Mouse (Mus musculus) kidney, embryonic 15.5 days (tissue): Measurements from ENCODE around the gene Itsn2. TPM values are rescaled to one million over a fixed set of nuclear protein-coding genes. Genes with fewer than 3 reads are reported as not detected.
A peak's percentile ranks its signal among the peaks of the same experiment; 100 is the strongest.

Experiments
- ATAC-seq: fragments of 200-750 bp; cut with Nextera tagmentation; replicated peaks from 2 replicates; pipeline ENCODE4 v1.8.0; 2017; ENCODE audit warnings: moderate TSS enrichment; ENCODE audit not compliant: low FRiP score
- H3K27ac ChIP-seq: fragments of 300-500 bp; sonication (generic); 2 replicates; pipeline ENCODE4 v1.5.1; 2015; ENCODE audit warnings: mild to moderate bottlenecking, inconsistent platforms
- H3K27me3 ChIP-seq: fragments of 300-500 bp; sonication (generic); 2 replicates; pipeline ENCODE4 v1.6.1; 2015; ENCODE audit warnings: inconsistent platforms
- H3K36me3 ChIP-seq: fragments of 300-500 bp; sonication (generic); 2 replicates; pipeline ENCODE4 v1.6.1; 2015; ENCODE audit warnings: inconsistent platforms
- H3K4me1 ChIP-seq: fragments of 300-500 bp; sonication (generic); 2 replicates; pipeline ENCODE4 v1.6.1; 2015; ENCODE audit warnings: inconsistent platforms
- H3K4me2 ChIP-seq: fragments of 300-500 bp; sonication (generic); 2 replicates; pipeline ENCODE4 v1.6.1; 2015; ENCODE audit warnings: moderate library complexity, mild to moderate bottlenecking, inconsistent platforms
- H3K4me3 ChIP-seq: fragments of 300-500 bp; sonication (generic); replicated peaks from 2 replicates; pipeline ENCODE4 v1.5.1; 2015; ENCODE audit warnings: mild to moderate bottlenecking, inconsistent platforms
- H3K9ac ChIP-seq: fragments of 300-500 bp; sonication (generic); 2 replicates; pipeline ENCODE4 v1.6.1; 2015; ENCODE audit warnings: mild to moderate bottlenecking, inconsistent platforms
- H3K9me3 ChIP-seq: fragments of 300-500 bp; sonication (generic); replicated peaks from 2 replicates; pipeline ENCODE4 v1.6.1; 2016; ENCODE audit warnings: inconsistent platforms
- WGBS: fragments of 180-500 bp; shearing (Covaris S2); methylation state at CpG from one replicate; pipeline ENCODE4 v1.1.7; 2015; ENCODE audit warnings: mixed read lengths; 5-methylcytosine and 5-hydroxymethylcytosine counted together
- polyA plus RNA-seq: library from polyadenylated mRNA; unstranded; fragments of >200 nt; fragmentation: Nextera tagmentation; extraction: Ambion mirVana; gene quantifications from 2 replicates; pipeline ENCODE4 v1.2.1, GENCODE M21; 2015

Gene Itsn2
- polyA plus RNA-seq, 1 experiment from 2014 or later = 40.6 TPM

DNA sequence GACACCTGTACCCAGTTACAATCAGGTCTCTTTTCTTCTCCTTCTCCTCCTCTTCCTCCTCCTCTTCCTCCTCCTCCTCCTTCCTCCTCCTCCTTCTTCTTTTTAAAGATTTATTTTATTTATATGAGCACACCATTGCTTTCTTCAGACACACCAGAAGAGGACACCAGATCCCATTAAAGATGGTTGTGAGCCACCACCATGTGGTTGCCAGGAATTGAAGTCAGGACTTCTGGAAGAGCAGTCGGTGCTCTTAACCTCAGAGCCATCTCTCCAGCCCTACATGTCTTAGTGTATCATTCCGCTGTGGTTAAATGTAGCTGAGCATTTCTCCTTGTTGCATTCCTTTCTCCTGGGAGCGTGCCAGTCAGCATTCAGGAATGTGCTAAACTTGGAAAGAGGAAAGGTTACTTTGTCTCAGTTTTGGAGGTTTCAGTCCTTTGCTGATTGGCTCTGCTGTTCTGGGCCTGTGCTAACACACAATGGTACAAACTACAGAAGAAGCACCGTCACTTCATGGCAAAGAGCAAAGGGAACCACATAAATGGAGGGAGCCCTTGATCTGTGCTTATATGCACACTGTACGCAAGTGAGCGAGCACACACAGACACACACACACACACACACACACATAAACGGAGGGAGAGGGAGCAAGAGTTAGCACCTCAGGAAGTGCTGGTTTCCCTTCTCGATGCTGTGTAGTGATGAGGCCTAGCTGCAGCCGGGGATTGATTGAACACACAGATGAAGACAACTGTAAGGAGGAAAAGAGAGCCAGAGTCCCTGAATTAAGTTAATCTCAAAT is 33.8 kb upstream of the Itsn2 start:
- Histone ChIP-seq H3K27ac (no peak overlapping the region), H3K9ac (no peak overlapping the region), H3K4me3 (no peak overlapping the region), H3K9me3 (no peaks in the 10 kb centered on the region), H3K4me2 (no peak overlapping the region), H3K27me3 (no peaks in the 10 kb centered on the region), H3K4me1 (peaks cover 5% of the 10 kb centered on the region; the same call in 1 of the 2 replicates), H3K36me3 (no peaks in the 10 kb centered on the region)
- 0 out of 2 replicates have a peak, but pooled peaks have one; percentile 43 for ATAC-seq
- 71% methylated on average over 9 of the region's 9 CpGs for WGBS

DNA sequence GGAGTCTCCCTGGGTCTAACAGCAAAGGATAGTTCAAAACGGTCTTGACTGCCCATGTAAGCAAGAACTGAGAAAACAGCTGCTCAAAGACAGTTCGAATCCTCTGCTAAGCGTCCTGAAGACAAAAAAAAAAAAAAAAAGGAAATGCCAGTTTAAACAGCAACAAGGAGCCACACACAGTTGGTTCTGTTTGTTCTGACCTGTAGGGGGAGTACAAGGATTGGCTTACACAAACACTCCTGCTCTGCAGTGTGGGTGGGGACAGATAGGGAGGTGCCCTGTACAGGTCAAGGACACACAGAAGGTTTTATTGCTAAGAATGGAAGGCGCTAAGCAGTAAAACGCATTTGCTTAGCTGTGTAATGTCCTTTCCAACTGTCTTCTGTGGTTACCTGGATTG is 20.6 kb upstream of the Itsn2 start:
- H3K4me3 ChIP-seq = no peak overlapping the region

DNA sequence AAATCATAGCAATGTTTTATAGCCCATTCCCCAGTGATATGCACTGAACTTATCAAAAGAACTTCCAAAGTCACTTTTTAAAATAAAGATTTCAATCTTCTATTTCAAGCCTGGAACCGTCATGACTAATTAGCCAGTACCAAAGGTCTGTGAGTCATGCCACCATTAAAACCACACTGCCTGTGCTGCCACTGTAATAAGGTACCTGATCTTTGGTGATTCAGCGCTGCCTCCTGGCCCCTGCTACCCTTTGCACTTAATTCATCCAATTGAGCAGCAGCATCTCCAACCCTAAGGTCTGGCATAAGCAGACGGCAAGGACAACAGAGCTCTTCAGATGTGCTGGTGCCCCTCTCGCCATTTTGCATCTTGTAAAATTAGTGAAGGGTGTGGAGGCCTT is 18.4 kb upstream of the Itsn2 start:
- no peaks in the 10 kb centered on the region for H3K9me3 ChIP-seq
- H3K27ac ChIP-seq = no peak overlapping the region
- ATAC-seq = no peak
- no peak overlapping the region for H3K4me3 ChIP-seq
- H3K9ac ChIP-seq = no peak overlapping the region
- H3K27me3 ChIP-seq = no peaks in the 10 kb centered on the region
- no peaks in the 10 kb centered on the region for H3K4me1 ChIP-seq
- no peak overlapping the region for H3K4me2 ChIP-seq
- no peaks in the 10 kb centered on the region for H3K36me3 ChIP-seq
- 76% methylated on average over 4 of the region's 4 CpGs for WGBS

More for the DNA sequence above, 20.6 kb upstream of the Itsn2 start:
- Histone ChIP-seq H3K9ac (no peak overlapping the region), H3K27me3 (no peaks in the 10 kb centered on the region), H3K9me3 (no peaks in the 10 kb centered on the region), H3K36me3 (no peaks in the 10 kb centered on the region), H3K4me1 (no peaks in the 10 kb centered on the region), H3K4me2 (no peak overlapping the region), H3K27ac (no peak overlapping the region)
- WGBS = 19% methylated on average over 5 of the region's 5 CpGs
- peak; percentile 80 for ATAC-seq

DNA sequence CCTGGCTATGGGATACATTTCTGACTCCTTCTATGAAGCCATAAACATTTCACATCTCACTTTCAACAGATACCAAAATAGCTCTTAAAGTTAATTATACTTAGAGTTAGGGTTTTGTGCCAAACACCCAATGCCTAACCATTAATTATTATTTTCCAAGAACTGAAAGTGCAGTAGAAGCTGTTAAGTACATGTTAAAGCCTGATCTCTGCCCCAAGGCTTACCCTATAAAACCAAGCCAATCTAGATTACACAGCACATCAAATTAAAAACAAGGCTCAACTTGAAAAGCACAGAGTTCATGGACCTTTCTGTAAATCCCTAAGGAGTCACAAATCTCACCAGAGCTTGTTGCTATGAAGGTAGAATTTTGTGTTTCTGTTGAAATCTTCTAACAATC is 10.1 kb upstream of the Itsn2 start:
- Histone ChIP-seq H3K9me3 (no peaks in the 10 kb centered on the region), H3K27me3 (no peaks in the 10 kb centered on the region), H3K9ac (no peak overlapping the region), H3K27ac (no peak overlapping the region), H3K4me1 (no peaks in the 10 kb centered on the region), H3K36me3 (no peaks in the 10 kb centered on the region), H3K4me2 (no peak overlapping the region), H3K4me3 (no peak overlapping the region)
- no peak for ATAC-seq

DNA sequence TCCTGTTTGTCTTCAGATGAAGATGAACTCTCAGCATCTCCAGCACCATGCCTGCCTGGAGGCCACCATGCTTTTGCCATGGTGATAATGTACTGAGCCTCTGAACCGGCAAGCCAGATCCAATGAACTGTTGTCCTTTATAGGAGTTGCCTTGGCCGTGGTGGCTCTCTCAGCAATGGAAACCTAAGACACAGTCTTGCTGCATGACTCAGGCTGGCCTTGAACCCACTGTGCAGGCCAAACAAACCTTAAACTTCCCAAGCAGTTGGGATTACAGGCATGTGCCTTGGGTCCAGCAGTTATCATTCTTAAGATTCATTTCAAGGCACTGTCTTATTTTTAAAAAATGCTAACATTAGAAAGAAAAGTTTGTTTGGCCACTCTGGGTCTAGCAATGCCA is 4.6 kb upstream of the Itsn2 start:
- H3K4me3 ChIP-seq = no peak overlapping the region
- no peaks in the 10 kb centered on the region for H3K36me3 ChIP-seq
- no peaks in the 10 kb centered on the region for H3K9me3 ChIP-seq
- no peak overlapping the region for H3K27ac ChIP-seq
- H3K9ac ChIP-seq = no peak overlapping the region
- no peaks in the 10 kb centered on the region for H3K27me3 ChIP-seq
- 75% methylated on average over 2 of the region's 2 CpGs for WGBS
- no peak overlapping the region for H3K4me2 ChIP-seq
- no peak for ATAC-seq
- H3K4me1 ChIP-seq = no peaks in the 10 kb centered on the region

DNA sequence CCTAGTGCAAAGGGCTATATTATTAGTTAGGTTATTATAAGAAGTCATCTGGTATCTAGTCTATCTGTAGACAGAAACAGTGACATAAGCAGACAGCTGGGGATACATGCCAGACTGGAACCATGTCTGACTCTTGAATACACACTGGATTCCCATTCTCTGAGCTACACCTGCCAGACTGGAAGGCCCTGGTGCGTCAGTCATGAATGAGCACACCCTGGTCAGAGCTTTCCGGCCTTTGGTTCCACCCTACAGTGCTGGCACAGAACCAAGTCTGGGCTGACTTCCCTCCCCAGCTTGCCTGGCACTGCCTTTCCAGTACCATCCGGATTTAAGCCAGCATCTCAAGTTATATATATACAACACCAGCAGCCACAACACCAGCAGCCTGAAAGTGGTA is 3.8 kb upstream of the Itsn2 start:
- H3K4me2 ChIP-seq = no peak overlapping the region
- 63% methylated on average over 3 of the region's 3 CpGs for WGBS
- no peaks in the 10 kb centered on the region for H3K27me3 ChIP-seq
- no peaks in the 10 kb centered on the region for H3K9me3 ChIP-seq
- no peaks in the 10 kb centered on the region; the same call in 1 of the 2 replicates for H3K4me1 ChIP-seq
- no peak overlapping the region for H3K9ac ChIP-seq
- no peaks in the 10 kb centered on the region for H3K36me3 ChIP-seq
- no peak overlapping the region for H3K4me3 ChIP-seq
- ATAC-seq = no peak; the same call in 1 of the 2 replicates
- H3K27ac ChIP-seq = no peak overlapping the region

DNA sequence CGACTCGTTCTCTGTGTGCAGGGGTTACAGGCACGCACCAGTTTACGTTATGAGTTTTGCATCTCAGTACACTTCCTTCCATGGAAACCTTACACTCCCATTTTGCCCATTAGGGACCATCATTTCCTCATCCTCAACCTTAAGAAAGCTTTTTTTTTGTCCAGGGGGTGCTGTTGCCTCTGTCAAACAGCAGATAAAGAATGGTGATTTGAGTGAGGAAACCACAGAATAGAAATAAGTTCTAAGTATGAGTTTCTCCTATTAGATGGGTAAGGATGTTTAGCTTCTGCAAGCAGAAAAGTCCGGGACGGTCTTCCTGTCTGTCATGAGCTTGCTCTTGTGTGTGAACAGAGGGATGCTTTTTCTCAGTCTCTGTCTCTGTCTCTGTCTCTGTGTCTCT is 413 bp upstream of the Itsn2 start:
- peak overlapping the region; percentile 77; the same call in 1 of the 2 replicates for H3K9ac ChIP-seq

DNA sequence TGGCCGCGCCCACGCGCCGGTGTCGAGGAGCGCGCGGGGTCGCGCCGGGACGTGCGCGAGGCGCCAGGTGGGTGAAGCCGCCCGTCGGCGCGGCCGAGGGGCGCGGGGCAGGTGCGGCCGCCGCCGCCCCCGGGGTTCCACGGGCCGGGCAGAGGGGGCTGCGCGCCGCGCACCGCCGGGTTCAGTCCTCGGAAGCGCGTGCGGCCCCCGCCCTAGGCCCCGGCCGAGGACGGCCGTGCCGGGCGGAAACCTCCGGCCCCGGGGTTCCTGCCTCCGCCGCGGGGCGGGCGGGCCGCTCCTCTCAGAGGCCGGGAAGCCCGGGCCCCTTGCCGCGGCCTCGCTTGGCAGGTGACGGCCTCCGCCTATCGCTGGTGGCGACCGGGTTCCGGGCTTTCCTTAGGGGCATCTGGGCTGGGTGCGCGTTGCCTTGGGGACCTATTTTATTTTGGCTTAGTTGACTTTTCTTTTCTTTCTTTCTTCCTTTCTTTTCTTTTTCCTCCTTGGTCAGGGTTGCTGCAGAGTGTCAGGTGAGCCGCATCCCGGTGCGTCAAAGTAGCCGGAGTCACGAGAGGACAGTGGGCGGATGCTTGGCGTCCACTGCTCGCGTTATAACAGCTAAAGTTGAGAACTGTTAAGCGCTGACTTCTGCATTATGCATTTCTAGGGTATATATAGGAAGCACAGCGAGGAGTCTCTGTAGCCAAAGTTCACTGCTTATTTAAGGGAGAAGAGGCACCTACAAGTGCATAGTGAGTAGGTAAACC is 910 bp downstream of the Itsn2 start:
- peak; percentile 88 for ATAC-seq
- under 1% methylated on average over 59 of the region's 80 CpGs for WGBS
- peak overlapping the region; percentile 89 for H3K27ac ChIP-seq
- H3K27me3 ChIP-seq = no peaks in the 10 kb centered on the region
- H3K9me3 ChIP-seq = no peaks in the 10 kb centered on the region
- peaks cover 12% of the 10 kb centered on the region for H3K4me1 ChIP-seq
- H3K36me3 ChIP-seq = no peaks in the 10 kb centered on the region
- H3K4me3 ChIP-seq = peak overlapping the region; percentile 81
- H3K9ac ChIP-seq = peak overlapping the region; percentile 77
- peak overlapping the region; percentile 63 for H3K4me2 ChIP-seq

More for the DNA sequence above, 413 bp upstream of the Itsn2 start:
- Histone ChIP-seq H3K27ac (no peak overlapping the region), H3K9me3 (no peaks in the 10 kb centered on the region), H3K27me3 (no peaks in the 10 kb centered on the region), H3K4me3 (peak overlapping the region; percentile 81), H3K36me3 (no peaks in the 10 kb centered on the region), H3K4me1 (peaks cover 12% of the 10 kb centered on the region), H3K4me2 (peak overlapping the region; percentile 63)
- ATAC-seq = no peak
- WGBS = 63% methylated on average over 6 of the region's 6 CpGs

DNA sequence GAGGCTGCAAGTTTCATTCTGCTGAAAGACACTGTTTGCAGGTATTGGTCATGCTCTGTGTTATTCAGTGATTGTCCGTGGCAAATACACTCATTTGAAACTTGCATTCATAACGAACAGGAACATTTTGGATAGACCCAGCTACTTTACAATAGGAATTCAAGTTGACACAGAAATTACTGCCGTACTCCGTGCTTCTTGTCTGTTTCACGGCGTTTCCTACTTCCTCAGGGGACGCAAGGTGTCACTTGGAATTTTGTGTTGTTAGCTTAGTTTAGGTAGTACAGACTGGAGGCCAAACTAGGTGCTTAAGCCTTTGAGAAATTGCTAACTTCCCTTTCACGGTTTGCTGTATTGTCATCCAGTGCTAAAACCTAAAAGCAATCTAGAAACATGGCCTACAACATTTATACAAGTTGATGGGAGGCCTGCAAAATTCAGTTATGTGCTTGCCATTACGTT is 1.5 kb downstream of the Itsn2 start:
- peak overlapping the region; percentile 63 for H3K4me2 ChIP-seq
- no peaks in the 10 kb centered on the region for H3K36me3 ChIP-seq
- no peak for ATAC-seq
- H3K9me3 ChIP-seq = no peaks in the 10 kb centered on the region
- H3K9ac ChIP-seq = peak overlapping the region; percentile 77; the same call in 1 of the 2 replicates
- WGBS = 58% methylated on average over 9 of the region's 9 CpGs
- H3K4me3 ChIP-seq = peak overlapping the region; percentile 81
- no peaks in the 10 kb centered on the region for H3K27me3 ChIP-seq
- H3K4me1 ChIP-seq = peaks cover 16% of the 10 kb centered on the region
- peak overlapping the region; percentile 89; the same call in 1 of the 2 replicates for H3K27ac ChIP-seq

DNA sequence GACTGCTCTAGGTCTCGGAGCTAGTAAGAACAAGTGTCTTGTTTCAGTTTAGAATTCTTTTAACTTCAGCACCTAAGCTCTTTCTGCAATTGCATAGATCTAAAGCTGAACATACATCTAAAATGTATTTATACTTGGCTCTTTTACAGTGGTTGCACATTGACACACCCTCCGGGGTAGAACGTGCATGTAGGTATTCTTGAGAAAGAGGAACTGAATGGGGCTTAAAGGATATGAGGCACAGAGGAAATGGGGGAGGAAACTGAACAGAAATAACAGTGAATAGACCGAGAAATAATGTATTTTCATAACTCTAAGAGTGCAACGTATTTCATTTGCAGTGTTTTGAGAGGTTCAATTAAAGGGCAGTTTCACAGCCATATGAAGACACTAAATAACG is 2.6 kb downstream of the Itsn2 start:
- H3K4me1 ChIP-seq = peaks cover 19% of the 10 kb centered on the region
- no peaks in the 10 kb centered on the region for H3K9me3 ChIP-seq
- no peak for ATAC-seq
- WGBS = 47% methylated on average over 6 of the region's 6 CpGs
- H3K4me2 ChIP-seq = no peak overlapping the region
- no peaks in the 10 kb centered on the region for H3K27me3 ChIP-seq
- H3K36me3 ChIP-seq = no peaks in the 10 kb centered on the region
- no peak overlapping the region for H3K4me3 ChIP-seq
- H3K27ac ChIP-seq = no peak overlapping the region
- no peak overlapping the region for H3K9ac ChIP-seq

DNA sequence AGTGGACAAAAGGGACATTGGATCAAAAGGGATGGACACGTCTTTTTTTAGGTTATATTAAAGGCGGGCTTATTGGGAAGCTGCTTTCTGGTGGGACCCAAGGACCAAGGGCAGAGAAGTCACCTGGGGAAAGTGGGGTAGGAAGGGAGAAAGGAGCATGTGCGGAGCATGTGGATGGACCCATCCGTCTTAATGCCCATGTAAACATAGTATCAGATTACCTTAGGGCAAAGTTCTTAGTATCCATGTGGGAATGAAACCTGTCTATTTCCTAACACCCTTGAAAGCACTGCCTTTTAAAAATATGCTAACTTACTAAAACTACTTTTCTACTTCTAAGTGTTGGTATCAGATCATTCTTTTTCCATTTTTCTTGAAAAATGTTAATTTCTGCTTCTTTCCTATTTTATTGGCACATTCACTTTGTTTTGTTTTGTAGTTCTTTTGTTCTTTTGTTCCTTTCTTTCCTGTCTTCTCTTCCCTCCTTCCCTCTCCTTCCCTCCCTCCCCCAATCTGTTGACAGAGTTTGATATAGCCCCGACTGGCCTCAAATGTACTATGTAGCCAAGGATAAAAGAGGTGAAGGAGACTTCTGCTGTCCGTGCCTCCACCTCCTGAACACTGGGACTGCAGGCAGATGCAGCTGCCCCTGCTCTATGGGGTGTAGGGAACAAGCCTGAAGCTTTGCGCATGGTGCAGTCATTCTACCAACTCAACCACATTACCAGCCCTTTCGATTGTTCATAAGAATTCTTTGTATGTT is 6.4 kb downstream of the Itsn2 start:
- H3K4me1 ChIP-seq = peaks cover 17% of the 10 kb centered on the region
- 55% methylated on average over 8 of the region's 8 CpGs for WGBS
- H3K9me3 ChIP-seq = no peaks in the 10 kb centered on the region
- ATAC-seq = no peak
- H3K9ac ChIP-seq = no peak overlapping the region
- H3K27ac ChIP-seq = no peak overlapping the region
- H3K4me2 ChIP-seq = no peak overlapping the region
- no peaks in the 10 kb centered on the region for H3K27me3 ChIP-seq
- no peak overlapping the region for H3K4me3 ChIP-seq
- H3K36me3 ChIP-seq = no peaks in the 10 kb centered on the region

DNA sequence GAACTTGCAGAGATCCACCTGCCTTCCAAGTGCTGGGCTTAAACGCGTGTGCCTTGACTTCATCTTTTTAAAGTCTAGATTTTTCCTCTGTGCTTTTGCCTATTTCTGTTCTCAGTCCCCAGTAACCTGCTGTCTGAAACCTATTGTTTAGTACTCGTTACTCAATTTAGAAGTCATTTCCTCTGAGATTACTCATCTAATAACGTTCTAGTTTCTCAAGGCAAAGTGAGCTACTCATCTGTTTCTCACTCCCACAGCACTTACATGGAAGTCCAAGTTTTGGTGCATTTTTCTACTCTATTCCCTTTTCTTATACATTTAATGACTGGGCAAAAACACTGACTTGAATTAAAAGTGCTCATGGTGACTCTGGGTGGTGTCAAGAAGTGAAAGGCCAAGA is 7.3 kb downstream of the Itsn2 start:
- Histone ChIP-seq H3K4me1 (peaks cover 12% of the 10 kb centered on the region), H3K4me3 (no peak overlapping the region), H3K9me3 (no peaks in the 10 kb centered on the region), H3K27ac (no peak overlapping the region), H3K27me3 (no peaks in the 10 kb centered on the region), H3K4me2 (no peak overlapping the region), H3K9ac (no peak overlapping the region), H3K36me3 (no peaks in the 10 kb centered on the region)
- WGBS = 69% methylated on average over 4 of the region's 4 CpGs
- no peak for ATAC-seq
